Mouse (Mus musculus) c-Kit-positive CD71-positive TER-119-positive erythroid progenitor cells, embryonic 14.5 days (primary cell): ENCODE data around the gene Ocel1.

ENCODE experiments used
- DNase-seq: peaks from one replicate; pipeline ENCODE4 v3.0.0-alpha.2; 2013; ENCODE audit warnings: low spot score

Gene Ocel1

GRCm38 (mm10) chr8:71379512-71380075 is 8.5 kb downstream of the Ocel1 start:
- DNase-seq, result no peak

GRCm38 (mm10) chr8:71380178-71381171 is 9.4 kb downstream of the Ocel1 start:
- DNase-seq, result no peak

GRCm38 (mm10) chr8:71381421-71381970 is 10.4 kb downstream of the Ocel1 start, which contains the start of gene Nr2f6:
Nr2f6 (minus strand) TSS chr8:71381960.
- no peak for DNase-seq

- no peak for DNase-seq
These were observed 11.2 kb downstream of the Ocel1 start for GRCm38 (mm10) chr8:71381971-71382961.

GRCm38 (mm10) chr8:71383396-71383795 is 12.3 kb downstream of the Ocel1 start:
- DNase-seq, result no peak

GRCm38 (mm10) chr8:71383860-71384259 is 12.8 kb downstream of the Ocel1 start:
- DNase-seq, result no peak

GRCm38 (mm10) chr8:71385212-71385835 is 14.2 kb downstream of the Ocel1 start:
- no peak for DNase-seq

- DNase-seq, result no peak
These were observed 17.2 kb downstream of the Ocel1 start for GRCm38 (mm10) chr8:71388267-71388666.

- no peak for DNase-seq
These were observed 20.6 kb downstream of the Ocel1 start for GRCm38 (mm10) chr8:71391696-71392095.

- DNase-seq, result no peak
These were observed 21.3 kb downstream of the Ocel1 start for GRCm38 (mm10) chr8:71392391-71392790.

GRCm38 (mm10) chr8:71392871-71393270 is 21.8 kb downstream of the Ocel1 start:
- no peak for DNase-seq

GRCm38 (mm10) chr8:71394481-71394880 is 23.4 kb downstream of the Ocel1 start:
- no peak for DNase-seq

GRCm38 (mm10) chr8:71395071-71395470 is 24.0 kb downstream of the Ocel1 start:
- no peak for DNase-seq

GRCm38 (mm10) chr8:71395629-71396028 is 24.5 kb downstream of the Ocel1 start, which contains the start of gene Ushbp1:
Ushbp1 (minus strand) TSS chr8:71395802.
- no peak for DNase-seq

GRCm38 (mm10) chr8:71396639-71397305 is 25.7 kb downstream of the Ocel1 start, which contains the start of gene Babam1:
Babam1 (plus strand) TSS chr8:71396861.
- DNase-seq, result peak; percentile 94

GRCm38 (mm10) chr8:71397701-71398100 is 26.6 kb downstream of the Ocel1 start:
- DNase-seq, result no peak

GRCm38 (mm10) chr8:71400826-71401225 is 29.7 kb downstream of the Ocel1 start:
- DNase-seq, result no peak

- DNase-seq, result no peak
These were observed 30.4 kb downstream of the Ocel1 start for GRCm38 (mm10) chr8:71401454-71401853.

- DNase-seq, result no peak
These were observed 31.4 kb downstream of the Ocel1 start for GRCm38 (mm10) chr8:71402446-71402964.
